Mouse (Mus musculus): ENCODE measurements around the gene Pde1b.

DNA sequence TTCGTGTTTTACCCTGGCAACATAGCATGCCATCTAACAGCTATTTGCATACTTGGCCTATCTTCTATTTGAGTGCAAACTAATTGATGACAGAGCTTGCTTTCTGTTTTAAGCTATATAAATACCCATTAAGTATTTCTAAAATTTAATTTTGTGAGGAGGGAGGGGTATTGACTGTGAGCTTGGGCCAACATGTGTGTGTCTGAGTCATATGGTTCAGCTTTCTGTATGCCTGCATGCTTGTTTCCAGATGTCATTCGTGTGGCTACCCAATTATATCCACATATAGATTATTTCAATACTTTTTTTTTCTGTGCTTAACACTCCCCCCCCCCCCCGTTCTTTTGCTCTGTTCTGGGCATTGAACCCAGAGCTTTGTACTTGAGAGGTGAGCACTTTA, 30.6 kb upstream of the Pde1b start:
- no peak for TF ChIP-seq CTCF (IDR thresholded peaks at IDR 0.05; ENCODE audit: low read depth, low read length)
- TF ChIP-seq TAL1 (conservative IDR thresholded peaks at IDR 0.05; ENCODE audit: low read depth, low read length) = no peak
- no peak for TF ChIP-seq GATA1 (IDR thresholded peaks at IDR 0.05; ENCODE audit: borderline replicate concordance, low read length)
- no peak for TF ChIP-seq POLR2AphosphoS5 (IDR thresholded peaks at IDR 0.05; ENCODE audit: insufficient replicate concordance, low read depth, low read length)

Data from G1E (cell line).